Mouse (Mus musculus) E14TG2a.4 (cell line): Measurements from ENCODE around the gene Slc13a3.

Experiments used
- H3K27me3 ChIP-seq: 2 replicates; pipeline ENCODE4 v1.6.1; 2014; ENCODE audit warnings: low read length, control low read depth; ENCODE audit not compliant: insufficient read depth
- H3K36me3 ChIP-seq: 2 replicates; pipeline ENCODE4 v1.6.1; 2014; ENCODE audit warnings: low read length, control low read depth; ENCODE audit not compliant: insufficient read depth
- H3K4me1 ChIP-seq: replicated peaks from 2 replicates; pipeline ENCODE4 v1.6.1; 2014; ENCODE audit warnings: low read depth, low read length, control low read depth
- H3K4me3 ChIP-seq: replicated peaks from 2 replicates; pipeline ENCODE4 v1.5.1; 2014; ENCODE audit warnings: mild to moderate bottlenecking, low read length
- H3K9me3 ChIP-seq: 2 replicates; pipeline ENCODE4 v1.6.1; 2014; ENCODE audit warnings: low read length, control low read depth
- CTCF ChIP-seq: conservative IDR thresholded peaks from 2 replicates; pipeline ENCODE4 v1.5.1; 2014; ENCODE audit warnings: low read length
- NANOG ChIP-seq: IDR thresholded peaks from 2 replicates; pipeline ENCODE4 v1.6.1; 2014; ENCODE audit warnings: borderline replicate concordance, low read length, mixed read lengths
- POU5F1 ChIP-seq: IDR thresholded peaks from 2 replicates; pipeline ENCODE4 v1.6.1; 2014; ENCODE audit warnings: low read length, borderline replicate concordance

Slc13a3 gene

GRCm38 (mm10) chr2:165375478-165375877, 97.6 kb downstream of the Slc13a3 start:
- peaks cover 24% of the 10 kb centered on the region for H3K36me3 ChIP-seq
- no peaks in the 10 kb centered on the region for H3K9me3 ChIP-seq
- peaks cover 17% of the 10 kb centered on the region for H3K27me3 ChIP-seq
- H3K4me1 ChIP-seq = peaks cover 20% of the 10 kb centered on the region
- no peak for TF ChIP-seq NANOG
- TF ChIP-seq CTCF = no peak
- no peak for TF ChIP-seq POU5F1
- no peak overlapping the region for H3K4me3 ChIP-seq

GRCm38 (mm10) chr2:165371066-165371465, 102.0 kb downstream of the Slc13a3 start:
- TF ChIP-seq CTCF (no peak), POU5F1 (no peak), NANOG (no peak)
- Histone ChIP-seq H3K4me1 (peaks cover 30% of the 10 kb centered on the region), H3K36me3 (no peaks in the 10 kb centered on the region), H3K4me3 (peak overlapping the region; percentile 61), H3K9me3 (no peaks in the 10 kb centered on the region), H3K27me3 (peaks cover 19% of the 10 kb centered on the region)

- Histone ChIP-seq H3K4me1 (peaks cover 30% of the 10 kb centered on the region), H3K9me3 (no peaks in the 10 kb centered on the region), H3K36me3 (no peaks in the 10 kb centered on the region), H3K4me3 (no peak overlapping the region), H3K27me3 (peaks cover 23% of the 10 kb centered on the region)
- TF ChIP-seq POU5F1 (no peak), CTCF (no peak), NANOG (no peak)
Measured at GRCm38 (mm10) chr2:165370348-165370747, 102.7 kb downstream of the Slc13a3 start.

- peaks cover 38% of the 10 kb centered on the region for H3K4me1 ChIP-seq
- H3K36me3 ChIP-seq = no peaks in the 10 kb centered on the region
- no peaks in the 10 kb centered on the region for H3K9me3 ChIP-seq
- peak within 1 kb of the TSS; percentile 66 for H3K4me3 ChIP-seq
- TF ChIP-seq CTCF (no peak), NANOG (no peak), POU5F1 (no peak)
- peaks cover 39% of the 10 kb centered on the region for H3K27me3 ChIP-seq
Measured at GRCm38 (mm10) chr2:165368496-165368895, 104.5 kb downstream of the Slc13a3 start, which contains the start of gene Zfp663. Zfp663 (minus strand) TSS chr2:165368729.

- Histone ChIP-seq H3K27me3 (peaks cover 41% of the 10 kb centered on the region), H3K4me1 (peaks cover 39% of the 10 kb centered on the region), H3K36me3 (no peaks in the 10 kb centered on the region), H3K9me3 (no peaks in the 10 kb centered on the region), H3K4me3 (peak overlapping the region; percentile 66)
- TF ChIP-seq NANOG (no peak), POU5F1 (no peak), CTCF (no peak)
Measured at GRCm38 (mm10) chr2:165367868-165368439, 105.1 kb downstream of the Slc13a3 start.

GRCm38 (mm10) chr2:165367047-165367520, 105.9 kb downstream of the Slc13a3 start:
- H3K4me3 ChIP-seq = no peak overlapping the region
- H3K36me3 ChIP-seq = no peaks in the 10 kb centered on the region
- H3K27me3 ChIP-seq = peaks cover 45% of the 10 kb centered on the region
- no peak for TF ChIP-seq NANOG
- TF ChIP-seq CTCF = no peak
- TF ChIP-seq POU5F1 = no peak
- H3K9me3 ChIP-seq = no peaks in the 10 kb centered on the region
- peaks cover 39% of the 10 kb centered on the region for H3K4me1 ChIP-seq

- no peaks in the 10 kb centered on the region for H3K36me3 ChIP-seq
- no peaks in the 10 kb centered on the region for H3K9me3 ChIP-seq
- peaks cover 28% of the 10 kb centered on the region for H3K4me1 ChIP-seq
- peaks cover 47% of the 10 kb centered on the region for H3K27me3 ChIP-seq
- TF ChIP-seq POU5F1 (no peak), CTCF (peak; percentile 75), NANOG (no peak)
- 0 out of 2 replicates have a peak overlapping the region, but pooled peaks have one; percentile 18 for H3K4me3 ChIP-seq
Measured at GRCm38 (mm10) chr2:165364334-165365091, 108.5 kb downstream of the Slc13a3 start.

- Histone ChIP-seq H3K4me3 (0 out of 2 replicates have a peak overlapping the region, but pooled peaks have one; percentile 18), H3K9me3 (no peaks in the 10 kb centered on the region), H3K27me3 (peaks cover 37% of the 10 kb centered on the region), H3K36me3 (no peaks in the 10 kb centered on the region), H3K4me1 (peaks cover 22% of the 10 kb centered on the region)
- TF ChIP-seq NANOG (no peak), CTCF (peak; percentile 56), POU5F1 (no peak)
Measured at GRCm38 (mm10) chr2:165363282-165363681, 109.7 kb downstream of the Slc13a3 start.
